In genomic region chr8:78064161-78064560, GRCm38 (mm10) we compare ENCODE assay signal across 8 mouse cellular contexts.
DNase-seq lines count a peak whose midpoint lies in the region; ATAC-seq and TF ChIP-seq lines count a peak whose summit lies in the region.

No protein-coding gene starts in this region.

- H3K4me2 ChIP-seq in forebrain, embryonic 12.5 days = peak overlapping the region; percentile 47
- peak overlapping the region; percentile 60 for H3K4me2 ChIP-seq in limb, embryonic 12.5 days
- H3K4me2 ChIP-seq in neural tube, embryonic 14.5 days (ENCODE audit: low read depth, low read length) = peak overlapping the region; percentile 41

- H3K27ac ChIP-seq in left cerebral cortex, adult 2 months = no peak overlapping the region
- H3K27ac ChIP-seq in forebrain, embryonic 12.5 days = no peak overlapping the region
- no peak overlapping the region for H3K27ac ChIP-seq in limb, embryonic 12.5 days
- no peak overlapping the region for H3K27ac ChIP-seq in neural tube, embryonic 14.5 days (ENCODE audit: low read depth, low read length)

- H3K4me3 ChIP-seq in left cerebral cortex, adult 2 months = peak overlapping the region; percentile 21; the same call in 1 of the 2 replicates
- peak overlapping the region; percentile 15 for H3K4me3 ChIP-seq in forebrain, embryonic 12.5 days (replicated peaks)
- H3K4me3 ChIP-seq in limb, embryonic 12.5 days (replicated peaks) = peak overlapping the region; percentile 27
- peak overlapping the region; percentile 20; the same call in 1 of the 2 replicates for H3K4me3 ChIP-seq in neural tube, embryonic 14.5 days (ENCODE audit: low read depth, low read length)

- 42% methylated on average over 13 of the region's 13 CpGs for WGBS in forebrain, embryonic 12.5 days
- 34% methylated on average over 13 of the region's 13 CpGs for WGBS in limb, embryonic 12.5 days
- 37% methylated on average over 13 of the region's 13 CpGs for WGBS in neural tube, embryonic 14.5 days

- peaks cover 22% of the 10 kb centered on the region for H3K27me3 ChIP-seq in forebrain, embryonic 12.5 days
- H3K27me3 ChIP-seq in limb, embryonic 12.5 days = peaks cover 12% of the 10 kb centered on the region; the same call in 1 of the 2 replicates
- H3K27me3 ChIP-seq in neural tube, embryonic 14.5 days (ENCODE audit: control insufficient read depth, insufficient read depth, low read length) = no peaks in the 10 kb centered on the region

- intact Hi-C loops in left cerebral cortex, adult 2 months (cut with DNase I) = loop anchor here (5.0 to 10.0 kb wide), 5 partner anchors 153 to 1521 kb away; no protein-coding TSS in a partner anchor

- H3K36me3 ChIP-seq in forebrain, embryonic 12.5 days (replicated peaks) = no peaks in the 10 kb centered on the region
- no peaks in the 10 kb centered on the region for H3K36me3 ChIP-seq in limb, embryonic 12.5 days
- H3K36me3 ChIP-seq in neural tube, embryonic 14.5 days (ENCODE audit: control insufficient read depth, insufficient read depth, low read length) = no peaks in the 10 kb centered on the region

- H3K9me3 ChIP-seq in forebrain, embryonic 12.5 days = no peaks in the 10 kb centered on the region
- H3K9me3 ChIP-seq in limb, embryonic 12.5 days = no peaks in the 10 kb centered on the region
- H3K9me3 ChIP-seq in neural tube, embryonic 14.5 days (ENCODE audit: control insufficient read depth, low read length) = no peaks in the 10 kb centered on the region

- ATAC-seq in forebrain, embryonic 12.5 days (ENCODE audit: low FRiP score) = no peak
- no peak for ATAC-seq in limb, embryonic 12.5 days (ENCODE audit: insufficient number of reproducible peaks, insufficient read depth, low FRiP score, low TSS enrichment, low read depth)
- ATAC-seq in neural tube, embryonic 14.5 days (ENCODE audit: low read depth) = no peak
- ATAC-seq in megakaryocyte-erythroid progenitor cell, adult 5-6 weeks (replicated peaks; ENCODE audit: low FRiP score, low TSS enrichment, poor library complexity, severe bottlenecking) = no peak

- H3K4me1 ChIP-seq in forebrain, embryonic 12.5 days = 0 out of 2 replicates have a peak, but pooled peaks cover 6% of the 10 kb centered on the region
- peaks cover 22% of the 10 kb centered on the region for H3K4me1 ChIP-seq in limb, embryonic 12.5 days (replicated peaks)
- peaks cover 4% of the 10 kb centered on the region; the same call in 1 of the 2 replicates for H3K4me1 ChIP-seq in neural tube, embryonic 14.5 days (ENCODE audit: control insufficient read depth, insufficient read depth, low read length)

- no peak for DNase-seq in left cerebral cortex, adult 2 months (ENCODE audit: extremely low spot score in 1 of 2, low spot score in 2 of 2)
- DNase-seq in left cerebral cortex, adult 11 months (ENCODE audit: low spot score) = no peak
- no peak for DNase-seq in T-cell, adult 2 months (ENCODE audit: low spot score)
- no peak for DNase-seq in frontal cortex, postnatal 14 days (ENCODE audit: low spot score in 2 of 2)

- H3K9ac ChIP-seq in forebrain, embryonic 12.5 days = no peak overlapping the region
- no peak overlapping the region for H3K9ac ChIP-seq in limb, embryonic 12.5 days (replicated peaks)
- no peak overlapping the region for H3K9ac ChIP-seq in neural tube, embryonic 14.5 days (replicated peaks; ENCODE audit: low read depth, low read length)

- no peak for TF ChIP-seq CTCF in left cerebral cortex, adult 2 months (IDR thresholded peaks at IDR 0.05)
